Mouse (Mus musculus): ENCODE measurements around the gene Tmem160. TPM values are rescaled to one million over a fixed set of nuclear protein-coding genes. Genes with fewer than 3 reads are reported as not detected.

The Tmem160 gene
- total and polyA plus RNA-seq, 3 experiments = 30.9 to 89.1 (median 48.9) TPM

GRCm38 (mm10) chr7:16476600-16476989 is 24.0 kb downstream of the Tmem160 start:
- no peak overlapping the region for H3K27ac ChIP-seq (ENCODE audit: insufficient read depth, low read depth)
- H3K4me3 ChIP-seq (replicated peaks in 1 of 3; ENCODE audit: low read depth in 2 of 3, low read length in 2 of 3, poor library complexity in 1 of 3) = no peak overlapping the region
- DNase-seq (ENCODE audit: extremely low read depth) = no peak
- H3K4me1 ChIP-seq (ENCODE audit: control insufficient read depth in 1 of 2, insufficient read depth in 2 of 2) = no peaks in the 10 kb centered on the region
- peaks cover 7% of the 10 kb centered on the region for H3K9me3 ChIP-seq (replicated peaks; ENCODE audit: low read length)
- no peaks in the 10 kb centered on the region for H3K79me2 ChIP-seq (replicated peaks; ENCODE audit: control insufficient read depth, extremely low read depth, insufficient read depth, poor library complexity, severe bottlenecking)
- dilution Hi-C loops (cut with MboI; ENCODE audit: extremely low pct_ligation_motif_present, extremely low pct_unique_long_range_greater_than_20kb, low sequenced_read_pairs) (no loop called here), in situ Hi-C loops (cut with MboI; ENCODE audit: low pct_ligation_motif_present, low pct_unique_long_range_greater_than_20kb, low sequenced_read_pairs) (no loop called here)
- peaks cover 5% of the 10 kb centered on the region for H3K27me3 ChIP-seq (replicated peaks)
- TF ChIP-seq UBTF (IDR thresholded peaks at IDR 0.05; ENCODE audit: low read depth, low read length) (no peak), MAX (IDR thresholded peaks at IDR 0.05; ENCODE audit: low read length) (no peak), MXI1 (IDR thresholded peaks at IDR 0.05; ENCODE audit: low read depth, low read length) (no peak), USF1 (IDR thresholded peaks at IDR 0.05; ENCODE audit: low read depth, low read length) (no peak), EP300 (IDR thresholded peaks at IDR 0.05; ENCODE audit: low read length) (no peak), BHLHE40 (IDR thresholded peaks at IDR 0.05; ENCODE audit: low read depth, low read length) (no peak), RCOR1 (conservative IDR thresholded peaks at IDR 0.05; ENCODE audit: low read depth, low read length) (no peak), POLR2A (IDR thresholded peaks at IDR 0.05; ENCODE audit: low read depth, low read length) (no peak), USF2 (conservative IDR thresholded peaks at IDR 0.05; ENCODE audit: low read depth, low read length) (no peak), IRF4 (IDR thresholded peaks at IDR 0.05; ENCODE audit: low read depth, low read length) (no peak), SMC3 (IDR thresholded peaks at IDR 0.05; ENCODE audit: low read depth, low read length) (no peak), TBP (conservative IDR thresholded peaks at IDR 0.05; ENCODE audit: low read depth, low read length) (no peak), KAT2A (IDR thresholded peaks at IDR 0.05; ENCODE audit: insufficient replicate concordance, low read length) (no peak), ZNF384 (IDR thresholded peaks at IDR 0.05; ENCODE audit: low read depth, low read length) (no peak), JUN (IDR thresholded peaks at IDR 0.05; ENCODE audit: insufficient read depth, low read depth, low read length) (no peak), MAZ (IDR thresholded peaks at IDR 0.05; ENCODE audit: low read depth, low read length) (no peak)
- no peaks in the 10 kb centered on the region for H3K36me3 ChIP-seq (replicated peaks in 1 of 2; ENCODE audit: control insufficient read depth in 1 of 2, insufficient read depth in 1 of 2, low read length in 1 of 2)
- no peak overlapping the region for H3K4me2 ChIP-seq (ENCODE audit: insufficient read depth, low read depth, poor library complexity, severe bottlenecking)
- H3K9ac ChIP-seq (ENCODE audit: insufficient read depth, low read depth) = no peak overlapping the region

DNA sequence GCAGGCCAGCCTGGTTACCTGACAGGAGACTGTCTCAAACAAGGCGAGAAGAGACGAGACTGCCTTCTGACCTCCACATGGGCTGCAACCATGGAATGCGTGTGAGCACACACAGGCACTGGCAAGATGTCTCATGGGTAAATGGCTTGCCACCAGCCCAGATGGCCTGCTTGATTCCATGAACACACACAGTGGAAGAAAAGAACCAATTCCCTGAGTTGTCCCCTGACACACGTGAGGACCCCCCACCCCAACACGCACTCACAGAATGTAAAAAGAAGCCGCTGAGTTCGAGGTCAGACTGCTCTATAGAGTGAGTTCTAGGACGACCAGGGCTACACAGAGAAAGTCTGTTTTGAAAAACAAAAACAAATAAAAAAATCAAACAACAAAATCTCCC is 25.0 kb downstream of the Tmem160 start, which contains the start of gene Npas1:
Npas1 (minus strand) TSS at position 101 of the 400 bp plus-strand sequence.
- H3K9me3 ChIP-seq (replicated peaks; ENCODE audit: low read length) = peaks cover 7% of the 10 kb centered on the region

More for the DNA sequence above, 25.0 kb downstream of the Tmem160 start, which contains the start of gene Npas1:
- H3K4me1 ChIP-seq (ENCODE audit: control insufficient read depth in 1 of 2, insufficient read depth in 2 of 2) = no peaks in the 10 kb centered on the region
- H3K79me2 ChIP-seq (replicated peaks; ENCODE audit: control insufficient read depth, extremely low read depth, insufficient read depth, poor library complexity, severe bottlenecking) = no peaks in the 10 kb centered on the region
- H3K27ac ChIP-seq (ENCODE audit: insufficient read depth, low read depth) = no peak within 1 kb of the TSS
- in situ Hi-C loops (cut with MboI; ENCODE audit: low pct_ligation_motif_present, low pct_unique_long_range_greater_than_20kb, low sequenced_read_pairs) = no loop called here
- H3K36me3 ChIP-seq (replicated peaks in 1 of 2; ENCODE audit: control insufficient read depth in 1 of 2, insufficient read depth in 1 of 2, low read length in 1 of 2) = no peaks in the 10 kb centered on the region
- DNase-seq (ENCODE audit: extremely low read depth) = no peak
- no peak within 1 kb of the TSS for H3K4me2 ChIP-seq (ENCODE audit: insufficient read depth, low read depth, poor library complexity, severe bottlenecking)
- dilution Hi-C loops (cut with MboI; ENCODE audit: extremely low pct_ligation_motif_present, extremely low pct_unique_long_range_greater_than_20kb, low sequenced_read_pairs) = no loop called here
- H3K27me3 ChIP-seq (replicated peaks) = peaks cover 5% of the 10 kb centered on the region
- no peak for TF ChIP-seq ETS1 (conservative IDR thresholded peaks at IDR 0.05; ENCODE audit: low read depth, low read length)
- TF ChIP-seq JUND (conservative IDR thresholded peaks at IDR 0.05; ENCODE audit: low read depth, low read length) = no peak
- no peak for TF ChIP-seq E2F4 (IDR thresholded peaks at IDR 0.05; ENCODE audit: insufficient replicate concordance, low read depth, low read length)
- no peak for TF ChIP-seq SIN3A (IDR thresholded peaks at IDR 0.05; ENCODE audit: low read length)
- no peak for TF ChIP-seq PAX5 (IDR thresholded peaks at IDR 0.05; ENCODE audit: low read length)
- TF ChIP-seq ZMIZ1 (IDR thresholded peaks at IDR 0.05; ENCODE audit: low read depth, low read length) = no peak
- no peak for TF ChIP-seq MYC (IDR thresholded peaks at IDR 0.05; ENCODE audit: low read depth, low read length)
- no peak for TF ChIP-seq ELF1 (IDR thresholded peaks at IDR 0.05; ENCODE audit: low read depth, low read length)
- no peak for TF ChIP-seq CHD1 (IDR thresholded peaks at IDR 0.05; ENCODE audit: low read depth, low read length)
- TF ChIP-seq USF2 (conservative IDR thresholded peaks at IDR 0.05; ENCODE audit: low read depth, low read length) = no peak
- no peak for TF ChIP-seq ZC3H11A (IDR thresholded peaks at IDR 0.05; ENCODE audit: low read depth, low read length)
- TF ChIP-seq ZNF384 (IDR thresholded peaks at IDR 0.05; ENCODE audit: low read depth, low read length) = no peak
- TF ChIP-seq CHD2 (IDR thresholded peaks at IDR 0.05; ENCODE audit: low read length) = no peak
- H3K4me3 ChIP-seq (replicated peaks in 1 of 3; ENCODE audit: low read depth in 2 of 3, low read length in 2 of 3, poor library complexity in 1 of 3) = no peak within 1 kb of the TSS
- H3K9ac ChIP-seq (ENCODE audit: insufficient read depth, low read depth) = no peak within 1 kb of the TSS

Measured in CH12.LX (cell line).